Mouse (Mus musculus): Measurements from ENCODE around the gene Gdap1l1. TPM values are rescaled to one million over a fixed set of nuclear protein-coding genes. Genes with fewer than 3 reads are reported as not detected.
A peak's percentile ranks its signal among the peaks of the same experiment; 100 is the strongest.

Gdap1l1 gene
- polyA plus RNA-seq, 1 experiment from 2014 or later: 1.1 TPM

- no peak overlapping the region for H3K27ac ChIP-seq
- DNase-seq (ENCODE audit: low spot score): no peak
- no peaks in the 10 kb centered on the region for H3K36me3 ChIP-seq
- H3K9me3 ChIP-seq: no peaks in the 10 kb centered on the region
- H3K4me1 ChIP-seq: peaks cover 9% of the 10 kb centered on the region
- H3K4me3 ChIP-seq: no peak overlapping the region
- WGBS: 8% methylated on average over 4 of the region's 4 CpGs
- peaks cover 19% of the 10 kb centered on the region for H3K27me3 ChIP-seq (ENCODE audit: insufficient read depth, poor library complexity, severe bottlenecking)
Measured at GRCm38 (mm10) chr2:163433971-163434370, 4.3 kb upstream of the Gdap1l1 start.

- 42% methylated on average over 4 of the region's 4 CpGs for WGBS
Measured at GRCm38 (mm10) chr2:163437800-163438199, 476 bp upstream of the Gdap1l1 start.

GRCm38 (mm10) chr2:163438619-163439451, 559 bp downstream of the Gdap1l1 start:
- peak overlapping the region; percentile 52 for H3K4me3 ChIP-seq
- H3K36me3 ChIP-seq: no peaks in the 10 kb centered on the region
- no peaks in the 10 kb centered on the region for H3K9me3 ChIP-seq
- peaks cover 9% of the 10 kb centered on the region for H3K4me1 ChIP-seq
- WGBS: 3% methylated on average over 30 of the region's 30 CpGs
- H3K27me3 ChIP-seq (ENCODE audit: insufficient read depth, poor library complexity, severe bottlenecking): peaks cover 42% of the 10 kb centered on the region
- peak overlapping the region; percentile 25; the same call in 1 of the 2 replicates for H3K27ac ChIP-seq
- peak; percentile 84 for DNase-seq (ENCODE audit: low spot score)

More at GRCm38 (mm10) chr2:163437800-163438199, 476 bp upstream of the Gdap1l1 start:
- H3K4me1 ChIP-seq: peaks cover 9% of the 10 kb centered on the region
- peaks cover 42% of the 10 kb centered on the region for H3K27me3 ChIP-seq (ENCODE audit: insufficient read depth, poor library complexity, severe bottlenecking)
- DNase-seq (ENCODE audit: low spot score): no peak
- H3K9me3 ChIP-seq: no peaks in the 10 kb centered on the region
- H3K27ac ChIP-seq: no peak overlapping the region
- no peaks in the 10 kb centered on the region for H3K36me3 ChIP-seq
- H3K4me3 ChIP-seq: peak overlapping the region; percentile 52

- no peaks in the 10 kb centered on the region for H3K9me3 ChIP-seq
- peaks cover 9% of the 10 kb centered on the region for H3K4me1 ChIP-seq
- H3K27me3 ChIP-seq (ENCODE audit: insufficient read depth, poor library complexity, severe bottlenecking): peaks cover 46% of the 10 kb centered on the region
- no peak overlapping the region for H3K27ac ChIP-seq
- no peak for DNase-seq (ENCODE audit: low spot score)
- no peaks in the 10 kb centered on the region for H3K36me3 ChIP-seq
- no peak overlapping the region for H3K4me3 ChIP-seq
- 38% methylated on average over 1 of the region's 1 CpGs for WGBS
Measured at GRCm38 (mm10) chr2:163439488-163439887, 1.2 kb downstream of the Gdap1l1 start.

GRCm38 (mm10) chr2:163443543-163443942, 5.3 kb downstream of the Gdap1l1 start:
- Histone ChIP-seq H3K27ac (no peak overlapping the region), H3K36me3 (no peaks in the 10 kb centered on the region), H3K4me1 (peaks cover 7% of the 10 kb centered on the region), H3K9me3 (no peaks in the 10 kb centered on the region), H3K27me3 (ENCODE audit: insufficient read depth, poor library complexity, severe bottlenecking) (peaks cover 31% of the 10 kb centered on the region), H3K4me3 (no peak overlapping the region)
- 50% methylated on average over 6 of the region's 6 CpGs for WGBS
- no peak for DNase-seq (ENCODE audit: low spot score)

- 61% methylated on average over 7 of the region's 7 CpGs for WGBS
Measured at GRCm38 (mm10) chr2:163444017-163444416, 5.7 kb downstream of the Gdap1l1 start.

GRCm38 (mm10) chr2:163447375-163447774, 9.1 kb downstream of the Gdap1l1 start:
- Histone ChIP-seq H3K4me3 (no peak overlapping the region), H3K27ac (no peak overlapping the region), H3K4me1 (peaks cover 4% of the 10 kb centered on the region), H3K27me3 (ENCODE audit: insufficient read depth, poor library complexity, severe bottlenecking) (peaks cover 32% of the 10 kb centered on the region; the same call in 1 of the 2 replicates), H3K36me3 (no peaks in the 10 kb centered on the region), H3K9me3 (no peaks in the 10 kb centered on the region)
- no peak for DNase-seq (ENCODE audit: low spot score)
- 73% methylated on average over 12 of the region's 12 CpGs for WGBS

More at GRCm38 (mm10) chr2:163444017-163444416, 5.7 kb downstream of the Gdap1l1 start:
- Histone ChIP-seq H3K27ac (no peak overlapping the region), H3K4me3 (no peak overlapping the region), H3K36me3 (no peaks in the 10 kb centered on the region), H3K27me3 (ENCODE audit: insufficient read depth, poor library complexity, severe bottlenecking) (peaks cover 26% of the 10 kb centered on the region), H3K9me3 (no peaks in the 10 kb centered on the region), H3K4me1 (peaks cover 4% of the 10 kb centered on the region)
- DNase-seq (ENCODE audit: low spot score): no peak

- WGBS: 72% methylated on average over 3 of the region's 3 CpGs
Measured at GRCm38 (mm10) chr2:163449276-163449675, 11.0 kb downstream of the Gdap1l1 start.

GRCm38 (mm10) chr2:163450668-163451295, 12.5 kb downstream of the Gdap1l1 start:
- H3K36me3 ChIP-seq: no peaks in the 10 kb centered on the region
- no peaks in the 10 kb centered on the region for H3K9me3 ChIP-seq
- DNase-seq (ENCODE audit: low spot score): no peak
- peaks cover 36% of the 10 kb centered on the region; the same call in 1 of the 2 replicates for H3K27me3 ChIP-seq (ENCODE audit: insufficient read depth, poor library complexity, severe bottlenecking)
- no peak overlapping the region for H3K4me3 ChIP-seq
- no peak overlapping the region for H3K27ac ChIP-seq
- 66% methylated on average over 6 of the region's 6 CpGs for WGBS
- peaks cover 4% of the 10 kb centered on the region for H3K4me1 ChIP-seq

More at GRCm38 (mm10) chr2:163449276-163449675, 11.0 kb downstream of the Gdap1l1 start:
- DNase-seq (ENCODE audit: low spot score): no peak
- Histone ChIP-seq H3K9me3 (no peaks in the 10 kb centered on the region), H3K27ac (no peak overlapping the region), H3K36me3 (no peaks in the 10 kb centered on the region), H3K4me1 (peaks cover 4% of the 10 kb centered on the region), H3K27me3 (ENCODE audit: insufficient read depth, poor library complexity, severe bottlenecking) (peaks cover 32% of the 10 kb centered on the region; the same call in 1 of the 2 replicates), H3K4me3 (no peak overlapping the region)

- no peaks in the 10 kb centered on the region for H3K9me3 ChIP-seq
- no peak overlapping the region for H3K4me3 ChIP-seq
- H3K36me3 ChIP-seq: no peaks in the 10 kb centered on the region
- no peak for DNase-seq (ENCODE audit: low spot score)
- H3K27ac ChIP-seq: no peak overlapping the region
- H3K4me1 ChIP-seq: peaks cover 4% of the 10 kb centered on the region; the same call in 1 of the 2 replicates
- peaks cover 40% of the 10 kb centered on the region for H3K27me3 ChIP-seq (ENCODE audit: insufficient read depth, poor library complexity, severe bottlenecking)
- 86% methylated on average over 6 of the region's 6 CpGs for WGBS
Measured at GRCm38 (mm10) chr2:163452738-163453137, 14.5 kb downstream of the Gdap1l1 start.

GRCm38 (mm10) chr2:163453378-163453777, 15.1 kb downstream of the Gdap1l1 start:
- H3K9me3 ChIP-seq: no peaks in the 10 kb centered on the region
- H3K4me3 ChIP-seq: no peak overlapping the region
- peaks cover 5% of the 10 kb centered on the region for H3K4me1 ChIP-seq
- H3K27ac ChIP-seq: no peak overlapping the region
- peaks cover 47% of the 10 kb centered on the region for H3K27me3 ChIP-seq (ENCODE audit: insufficient read depth, poor library complexity, severe bottlenecking)
- no peak for DNase-seq (ENCODE audit: low spot score)
- no peaks in the 10 kb centered on the region for H3K36me3 ChIP-seq
- 85% methylated on average over 13 of the region's 13 CpGs for WGBS

GRCm38 (mm10) chr2:163458539-163459265, 20.4 kb downstream of the Gdap1l1 start:
- Histone ChIP-seq H3K9me3 (no peaks in the 10 kb centered on the region), H3K36me3 (no peaks in the 10 kb centered on the region), H3K4me1 (peaks cover 33% of the 10 kb centered on the region), H3K4me3 (no peak overlapping the region; the same call in 1 of the 2 replicates), H3K27me3 (ENCODE audit: insufficient read depth, poor library complexity, severe bottlenecking) (peaks cover 40% of the 10 kb centered on the region), H3K27ac (no peak overlapping the region)
- DNase-seq (ENCODE audit: low spot score): no peak
- WGBS: 40% methylated on average over 27 of the region's 27 CpGs

Measured in heart, embryonic 10.5 days (tissue).